Mouse (Mus musculus) midbrain, postnatal 0 days (tissue): Measurements from ENCODE around the gene Mus81. TPM values are rescaled to one million over a fixed set of nuclear protein-coding genes. Genes with fewer than 3 reads are reported as not detected.
A peak's percentile ranks its signal among the peaks of the same experiment; 100 is the strongest.

Experiments used
- ATAC-seq: fragments of 200-750 bp; cut with Nextera tagmentation; 2 replicates; pipeline ENCODE4 v1.8.0; 2017; ENCODE audit warnings: moderate number of reproducible peaks, mild to moderate bottlenecking, moderate TSS enrichment, moderate library complexity; ENCODE audit not compliant: low FRiP score
- DNase-seq: peaks from one replicate; pipeline ENCODE4 v3.0.0-alpha.2; 2015; ENCODE audit warnings: low spot score
- H3K27ac ChIP-seq: fragments of 300-500 bp; sonication (generic); 2 replicates; pipeline ENCODE4 v1.5.1; 2014; ENCODE audit warnings: low read depth, mild to moderate bottlenecking, low read length, mixed read lengths
- H3K27me3 ChIP-seq: fragments of 300-500 bp; sonication (generic); 2 replicates; pipeline ENCODE4 v1.6.1; 2014; ENCODE audit warnings: low read length, control low read depth, mixed read lengths; ENCODE audit not compliant: insufficient read depth
- H3K36me3 ChIP-seq: fragments of 300-500 bp; sonication (generic); 2 replicates; pipeline ENCODE4 v1.6.1; 2014; ENCODE audit warnings: low read length, control low read depth, mixed read lengths; ENCODE audit not compliant: insufficient read depth
- H3K4me1 ChIP-seq: fragments of 300-500 bp; sonication (generic); 2 replicates; pipeline ENCODE4 v1.6.1; 2014; ENCODE audit warnings: mild to moderate bottlenecking, control low read depth, antibody characterized with exemption, low read length, mixed read lengths; ENCODE audit not compliant: insufficient read depth
- H3K4me2 ChIP-seq: fragments of 300-500 bp; sonication (generic); 2 replicates; pipeline ENCODE4 v1.6.1; 2014; ENCODE audit warnings: low read depth, mild to moderate bottlenecking, low read length, mixed read lengths; ENCODE audit not compliant: poor library complexity, severe bottlenecking
- H3K4me3 ChIP-seq: fragments of 300-500 bp; sonication (generic); 2 replicates; pipeline ENCODE4 v1.5.1; 2014; ENCODE audit warnings: low read depth, mild to moderate bottlenecking, low read length, moderate library complexity
- H3K9ac ChIP-seq: fragments of 300-500 bp; sonication (generic); replicated peaks from 2 replicates; pipeline ENCODE4 v1.6.1; 2014; ENCODE audit warnings: mild to moderate bottlenecking, low read length, moderate library complexity, mixed read lengths; ENCODE audit not compliant: poor library complexity, severe bottlenecking
- H3K9me3 ChIP-seq: fragments of 300-500 bp; sonication (generic); 2 replicates; pipeline ENCODE4 v1.6.1; 2016; ENCODE audit warnings: low read length, control low read depth
- CTCF ChIP-seq: IDR thresholded peaks from 2 replicates; pipeline ENCODE4 v1.5.1; 2016; ENCODE audit warnings: antibody characterized with exemption, mild to moderate bottlenecking
- WGBS: fragments of 180-500 bp; shearing (Covaris S2); extraction: QIAGEN DNeasy Blood & Tissue Kit; methylation state at CpG from one replicate; pipeline ENCODE4 v1.1.7; 2014; 5-methylcytosine and 5-hydroxymethylcytosine counted together
- polyA plus RNA-seq: library from polyadenylated mRNA; unstranded; fragments of >200 nt; fragmentation: Nextera tagmentation; extraction: Ambion mirVana; gene quantifications from 2 replicates; pipeline ENCODE4 v1.2.1, GENCODE M21; 2015
- total RNA-seq: library from RNA; depleted of rRNA; stranded (reverse); fragments of >200 nt; gene quantifications from 2 replicates; pipeline ENCODE4 v1.2.3, GENCODE M21; 2014

Gene Mus81
- total and polyA plus RNA-seq, 2 experiments from 2014 or later, result 27.9 to 87.3 TPM

DNA sequence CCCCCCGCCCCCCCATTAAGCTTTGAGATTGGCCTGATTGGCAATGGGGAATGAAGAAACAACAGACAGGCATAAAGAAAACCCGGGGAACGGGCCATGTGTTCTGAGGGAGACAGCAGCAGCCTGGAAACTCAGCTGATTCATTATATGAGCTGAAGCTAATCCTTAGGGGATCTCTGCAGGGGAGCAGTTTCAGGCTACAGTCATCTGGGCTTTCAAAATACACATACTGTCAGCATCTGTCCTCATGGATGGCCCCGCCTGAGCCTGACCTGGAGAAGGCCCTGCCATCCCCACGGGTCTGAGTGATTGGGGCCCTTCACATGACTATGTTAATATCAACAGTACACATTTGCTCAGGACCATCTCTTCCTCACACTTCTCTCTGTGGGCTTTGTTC lies 16.4 kb downstream of the Mus81 start:
- no peak overlapping the region for H3K4me2 ChIP-seq
- H3K4me3 ChIP-seq, result no peak overlapping the region
- H3K9ac ChIP-seq, result no peak overlapping the region
- no peaks in the 10 kb centered on the region for H3K9me3 ChIP-seq
- no peak for DNase-seq
- ATAC-seq, result no peak
- peaks cover 8% of the 10 kb centered on the region; the same call in 1 of the 2 replicates for H3K36me3 ChIP-seq
- H3K27ac ChIP-seq, result no peak overlapping the region
- no peak for TF ChIP-seq CTCF
- 40% methylated on average over 5 of the region's 5 CpGs for WGBS
- H3K4me1 ChIP-seq, result peaks cover 14% of the 10 kb centered on the region
- no peaks in the 10 kb centered on the region for H3K27me3 ChIP-seq

DNA sequence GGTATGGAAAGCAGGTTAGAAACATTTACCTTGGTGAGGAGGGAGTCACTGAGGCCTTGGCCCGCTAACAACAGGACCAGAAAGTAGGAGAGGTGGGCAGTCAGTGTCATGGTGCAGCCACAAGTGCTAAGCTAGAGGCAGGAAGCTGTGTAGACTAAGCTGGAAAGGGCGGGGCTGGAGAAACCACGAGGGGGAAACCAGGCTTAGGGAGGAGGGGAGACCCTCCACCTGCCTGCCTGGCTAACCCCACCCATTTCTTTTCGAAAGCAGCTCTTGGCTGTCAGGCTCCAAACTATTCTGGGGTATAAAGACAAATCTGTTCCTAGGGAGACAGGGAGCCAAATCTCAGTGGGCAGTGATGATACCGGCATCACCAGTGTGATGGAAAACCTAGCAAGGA lies 19.8 kb downstream of the Mus81 start, which contains the start of gene Ctsw:
Gene Ctsw (minus strand): TSS at position 134 of the 400 bp plus-strand sequence.
- H3K4me2 ChIP-seq, result no peak within 1 kb of the TSS
- DNase-seq (no peak), ATAC-seq (no peak)
- H3K27ac ChIP-seq, result no peak within 1 kb of the TSS
- no peak for TF ChIP-seq CTCF
- H3K4me1 ChIP-seq, result no peaks in the 10 kb centered on the region
- WGBS, result 57% methylated on average over 5 of the region's 5 CpGs
- no peaks in the 10 kb centered on the region for H3K9me3 ChIP-seq
- no peak within 1 kb of the TSS for H3K9ac ChIP-seq
- peaks cover 26% of the 10 kb centered on the region for H3K36me3 ChIP-seq
- H3K27me3 ChIP-seq, result no peaks in the 10 kb centered on the region
- no peak within 1 kb of the TSS for H3K4me3 ChIP-seq

GRCm38 (mm10) chr19:5466916-5467500 lies 21.2 kb downstream of the Mus81 start:
- Histone ChIP-seq H3K9ac (no peak overlapping the region), H3K9me3 (no peaks in the 10 kb centered on the region), H3K4me3 (no peak overlapping the region), H3K4me1 (no peaks in the 10 kb centered on the region), H3K27ac (no peak overlapping the region), H3K4me2 (no peak overlapping the region), H3K27me3 (no peaks in the 10 kb centered on the region), H3K36me3 (peaks cover 36% of the 10 kb centered on the region)
- no peak for DNase-seq
- WGBS, result 94% methylated on average over 6 of the region's 6 CpGs
- no peak for TF ChIP-seq CTCF
- no peak for ATAC-seq

DNA sequence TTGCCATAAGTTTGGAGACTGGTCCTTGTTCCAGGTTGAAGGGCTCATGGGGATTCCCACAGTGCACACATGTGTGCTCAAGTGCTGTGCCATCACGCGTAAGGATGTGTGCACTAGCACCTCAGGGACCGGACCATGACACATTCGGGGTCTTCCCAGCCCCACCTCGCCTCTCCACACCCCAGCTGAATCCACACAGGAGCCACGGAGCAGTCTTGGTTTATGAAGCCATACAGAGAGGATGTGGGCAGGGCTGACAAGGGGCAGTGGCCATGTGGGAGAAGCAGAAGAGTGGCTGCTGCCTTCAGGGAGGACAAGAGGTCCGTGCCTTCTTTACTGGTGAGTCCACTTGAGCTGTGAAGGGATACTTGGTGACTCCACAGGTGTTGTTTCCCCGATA lies 23.2 kb downstream of the Mus81 start:
- DNase-seq, result no peak
- H3K27me3 ChIP-seq, result no peaks in the 10 kb centered on the region
- WGBS, result 94% methylated on average over 8 of the region's 8 CpGs
- H3K4me2 ChIP-seq, result no peak overlapping the region
- no peak for ATAC-seq
- H3K4me3 ChIP-seq, result no peak overlapping the region
- H3K9ac ChIP-seq, result no peak overlapping the region
- H3K27ac ChIP-seq, result no peak overlapping the region
- peaks cover 36% of the 10 kb centered on the region for H3K36me3 ChIP-seq
- H3K4me1 ChIP-seq, result peaks cover 5% of the 10 kb centered on the region; the same call in 1 of the 2 replicates
- no peak for TF ChIP-seq CTCF
- no peaks in the 10 kb centered on the region for H3K9me3 ChIP-seq

GRCm38 (mm10) chr19:5463791-5464562 lies 24.2 kb downstream of the Mus81 start:
- peaks cover 36% of the 10 kb centered on the region for H3K36me3 ChIP-seq
- H3K9ac ChIP-seq, result peak overlapping the region; percentile 39
- peak; percentile 94 for TF ChIP-seq CTCF
- H3K27me3 ChIP-seq, result no peaks in the 10 kb centered on the region
- H3K9me3 ChIP-seq, result no peaks in the 10 kb centered on the region
- peak overlapping the region; percentile 43 for H3K4me2 ChIP-seq
- peak; percentile 82 for DNase-seq
- 31% methylated on average over 15 of the region's 15 CpGs for WGBS
- H3K4me3 ChIP-seq, result peak overlapping the region; percentile 21; the same call in 1 of the 2 replicates
- H3K4me1 ChIP-seq, result peaks cover 5% of the 10 kb centered on the region; the same call in 1 of the 2 replicates
- peak overlapping the region; percentile 62 for H3K27ac ChIP-seq
- ATAC-seq, result peak; percentile 45

GRCm38 (mm10) chr19:5463212-5463611 lies 25.0 kb downstream of the Mus81 start:
- WGBS, result 94% methylated on average over 9 of the region's 9 CpGs

More at GRCm38 (mm10) chr19:5463212-5463611, 25.0 kb downstream of the Mus81 start:
- Histone ChIP-seq H3K9me3 (no peaks in the 10 kb centered on the region), H3K4me3 (no peak overlapping the region), H3K9ac (no peak overlapping the region), H3K4me2 (no peak overlapping the region), H3K27me3 (no peaks in the 10 kb centered on the region), H3K4me1 (peaks cover 5% of the 10 kb centered on the region; the same call in 1 of the 2 replicates), H3K27ac (no peak overlapping the region), H3K36me3 (peaks cover 36% of the 10 kb centered on the region)
- ATAC-seq (no peak), DNase-seq (no peak)
- no peak for TF ChIP-seq CTCF
